Mouse (Mus musculus) CH12.LX (cell line): Measurements from ENCODE around the gene Prm3. TPM values are rescaled to one million over a fixed set of nuclear protein-coding genes. Genes with fewer than 3 reads are reported as not detected.

Experiments
- DNase-seq: peaks from one replicate; pipeline ENCODE4 v3.0.0-alpha.2; 2013; ENCODE audit errors: extremely low read depth
- H3K27ac ChIP-seq: 2 replicates; pipeline ENCODE4 v1.5.1; 2012; ENCODE audit warnings: low read depth, mild to moderate bottlenecking, control low read depth, moderate library complexity; ENCODE audit not compliant: insufficient read depth
- H3K27me3 ChIP-seq: replicated peaks from 2 replicates; pipeline ENCODE3; 2012; ENCODE audit warnings: inconsistent platforms
- H3K36me3 ChIP-seq, 2 experiments: replicated peaks in 1 of 2; 2 replicates each; pipeline versions ENCODE3 to v1.6.1; 2012; ENCODE audit warnings: inconsistent platforms in 1 of 2, low read length in 1 of 2, mild to moderate bottlenecking in 1 of 2, mixed read lengths in 1 of 2, moderate library complexity in 1 of 2; ENCODE audit not compliant: control insufficient read depth in 1 of 2, insufficient read depth in 1 of 2
- H3K4me1 ChIP-seq, 2 experiments: 2 replicates each; pipeline ENCODE4 v1.6.1; 2012; ENCODE audit warnings: inconsistent platforms in 1 of 2, moderate library complexity in 1 of 2; ENCODE audit not compliant: insufficient read depth in 2 of 2, control insufficient read depth in 1 of 2
- H3K4me2 ChIP-seq: 2 replicates; pipeline ENCODE4 v1.6.1; 2012; ENCODE audit warnings: low read depth, mild to moderate bottlenecking, control low read depth; ENCODE audit not compliant: poor library complexity, insufficient read depth, severe bottlenecking
- H3K4me3 ChIP-seq, 3 experiments: fragments of 150-350 bp in 1 of 3; sonication (generic) in 1 of 3; replicated peaks in 1 of 3; 2 replicates each; pipeline versions ENCODE3 to v1.5.1; 2011 to 2012; ENCODE audit warnings: low read depth in 2 of 3, low read length in 2 of 3, mild to moderate bottlenecking in 2 of 3, moderate library complexity in 2 of 3, control low read depth in 1 of 3, improper control_type of control experiment in 1 of 3, inconsistent platforms in 1 of 3, mixed read lengths in 1 of 3; ENCODE audit not compliant: poor library complexity in 1 of 3
- H3K79me2 ChIP-seq: replicated peaks from 2 replicates; pipeline ENCODE4 v1.6.1; 2012; ENCODE audit warnings: mild to moderate bottlenecking, moderate library complexity; ENCODE audit not compliant: control insufficient read depth, poor library complexity, insufficient read depth, severe bottlenecking; ENCODE audit errors: extremely low read depth
- H3K9ac ChIP-seq: 2 replicates; pipeline ENCODE4 v1.6.1; 2012; ENCODE audit warnings: low read depth, mild to moderate bottlenecking, control low read depth, moderate library complexity; ENCODE audit not compliant: insufficient read depth
- H3K9me3 ChIP-seq: replicated peaks from 2 replicates; pipeline ENCODE3; 2012; ENCODE audit warnings: low read length, inconsistent platforms, mixed read lengths
- BHLHE40 ChIP-seq: IDR thresholded peaks from 2 replicates; pipeline ENCODE4 v1.6.1; 2011; ENCODE audit warnings: mild to moderate bottlenecking, low read depth, low read length, improper control_type of control experiment
- CHD1 ChIP-seq: IDR thresholded peaks from 2 replicates; pipeline ENCODE4 v1.6.1; 2012; ENCODE audit warnings: low read depth, low read length, improper control_type of control experiment, inconsistent platforms
- CHD2 ChIP-seq: IDR thresholded peaks from 2 replicates; pipeline ENCODE4 v1.6.1; 2011; ENCODE audit warnings: low read length, improper control_type of control experiment
- CTCF ChIP-seq, 2 experiments: IDR thresholded peaks in 1 of 2; conservative IDR thresholded peaks in 1 of 2; 2 replicates each; pipeline ENCODE4 v1.5.1; 2011 to 2012; ENCODE audit warnings: low read depth in 2 of 2, low read length in 2 of 2, improper control_type of control experiment in 1 of 2, inconsistent platforms in 1 of 2, mild to moderate bottlenecking in 1 of 2, moderate library complexity in 1 of 2
- E2F4 ChIP-seq: IDR thresholded peaks from 2 replicates; pipeline ENCODE4 v1.6.1; 2011; ENCODE audit warnings: low read depth, low read length, improper control_type of control experiment; ENCODE audit not compliant: insufficient replicate concordance
- ELF1 ChIP-seq: IDR thresholded peaks from 2 replicates; pipeline ENCODE4 v1.6.1; 2014; ENCODE audit warnings: low read depth, mild to moderate bottlenecking, inconsistent platforms, low read length, improper control_type of control experiment
- EP300 ChIP-seq: IDR thresholded peaks from 2 replicates; pipeline ENCODE4 v1.6.1; 2011; ENCODE audit warnings: low read length, improper control_type of control experiment
- ETS1 ChIP-seq: conservative IDR thresholded peaks from 2 replicates; pipeline ENCODE4 v1.6.1; 2012; ENCODE audit warnings: low read depth, mild to moderate bottlenecking, inconsistent platforms, low read length, improper control_type of control experiment, moderate library complexity
- GABPA ChIP-seq: IDR thresholded peaks from 2 replicates; pipeline ENCODE4 v1.6.1; 2012; ENCODE audit warnings: low read depth, low read length, improper control_type of control experiment, inconsistent platforms; ENCODE audit not compliant: insufficient replicate concordance
- HCFC1 ChIP-seq: IDR thresholded peaks from 2 replicates; pipeline ENCODE4 v1.6.1; 2012; ENCODE audit warnings: low read depth, mild to moderate bottlenecking, inconsistent platforms, low read length, improper control_type of control experiment
- IRF4 ChIP-seq: IDR thresholded peaks from 2 replicates; pipeline ENCODE4 v1.6.1; 2014; ENCODE audit warnings: low read depth, mild to moderate bottlenecking, inconsistent platforms, low read length, improper control_type of control experiment
- JUN ChIP-seq: IDR thresholded peaks from 2 replicates; pipeline ENCODE4 v1.6.1; 2011; ENCODE audit warnings: low read depth, mild to moderate bottlenecking, low read length, improper control_type of control experiment, moderate library complexity; ENCODE audit not compliant: insufficient read depth
- JUND ChIP-seq: conservative IDR thresholded peaks from 2 replicates; pipeline ENCODE4 v1.6.1; 2011; ENCODE audit warnings: low read depth, low read length, improper control_type of control experiment
- KAT2A ChIP-seq: IDR thresholded peaks from 2 replicates; pipeline ENCODE4 v1.6.1; 2012; ENCODE audit warnings: low read length, improper control_type of control experiment, inconsistent platforms; ENCODE audit not compliant: insufficient replicate concordance
- MAFK ChIP-seq: IDR thresholded peaks from 2 replicates; pipeline ENCODE4 v1.6.1; 2011; ENCODE audit warnings: low read length, improper control_type of control experiment; ENCODE audit not compliant: insufficient replicate concordance
- MAX ChIP-seq: IDR thresholded peaks from 2 replicates; pipeline ENCODE4 v1.6.1; 2011; ENCODE audit warnings: low read length, improper control_type of control experiment
- MAZ ChIP-seq: IDR thresholded peaks from 2 replicates; pipeline ENCODE4 v1.6.1; 2012; ENCODE audit warnings: low read depth, mild to moderate bottlenecking, inconsistent platforms, low read length, improper control_type of control experiment, moderate library complexity
- MEF2A ChIP-seq: IDR thresholded peaks from 2 replicates; pipeline ENCODE4 v1.6.1; 2014; ENCODE audit warnings: low read depth, mild to moderate bottlenecking, inconsistent platforms, low read length, improper control_type of control experiment, borderline replicate concordance
- MXI1 ChIP-seq: IDR thresholded peaks from 2 replicates; pipeline ENCODE4 v1.6.1; 2011; ENCODE audit warnings: mild to moderate bottlenecking, low read depth, low read length, improper control_type of control experiment
- MYC ChIP-seq: IDR thresholded peaks from 2 replicates; pipeline ENCODE4 v1.6.1; 2011; ENCODE audit warnings: low read depth, mild to moderate bottlenecking, improper control_type of control experiment, low read length
- NELFE ChIP-seq: IDR thresholded peaks from 2 replicates; pipeline ENCODE4 v1.6.1; 2011; ENCODE audit warnings: low read depth, low read length, improper control_type of control experiment
- NRF1 ChIP-seq: IDR thresholded peaks from 2 replicates; pipeline ENCODE4 v1.6.1; 2014; ENCODE audit warnings: low read depth, mild to moderate bottlenecking, inconsistent platforms, low read length, improper control_type of control experiment, moderate library complexity
- PAX5 ChIP-seq: IDR thresholded peaks from 2 replicates; pipeline ENCODE4 v1.6.1; 2012; ENCODE audit warnings: low read length, inconsistent platforms, mixed read lengths
- POLR2A ChIP-seq: IDR thresholded peaks from 2 replicates; pipeline ENCODE4 v1.6.1; 2011; ENCODE audit warnings: low read depth, mild to moderate bottlenecking, improper control_type of control experiment, low read length
- POLR2AphosphoS2 ChIP-seq: IDR thresholded peaks from 2 replicates; pipeline ENCODE4 v1.6.1; 2011; ENCODE audit warnings: low read depth, low read length, improper control_type of control experiment
- RAD21 ChIP-seq: IDR thresholded peaks from 2 replicates; pipeline ENCODE4 v1.6.1; 2011; ENCODE audit warnings: low read depth, mild to moderate bottlenecking, low read length, improper control_type of control experiment, moderate library complexity
- RCOR1 ChIP-seq: conservative IDR thresholded peaks from 2 replicates; pipeline ENCODE4 v1.6.1; 2012; ENCODE audit warnings: low read depth, mild to moderate bottlenecking, inconsistent platforms, low read length, improper control_type of control experiment
- SIN3A ChIP-seq: IDR thresholded peaks from 2 replicates; pipeline ENCODE4 v1.6.1; 2012; ENCODE audit warnings: low read length, improper control_type of control experiment, inconsistent platforms
- SMC3 ChIP-seq: IDR thresholded peaks from 2 replicates; pipeline ENCODE4 v1.6.1; 2011; ENCODE audit warnings: low read depth, low read length, improper control_type of control experiment
- TBP ChIP-seq: conservative IDR thresholded peaks from 2 replicates; pipeline ENCODE4 v1.6.1; 2011; ENCODE audit warnings: low read depth, low read length, improper control_type of control experiment
- TCF12 ChIP-seq: IDR thresholded peaks from 2 replicates; pipeline ENCODE4 v1.6.1; 2014; ENCODE audit warnings: low read depth, mild to moderate bottlenecking, inconsistent platforms, low read length, improper control_type of control experiment
- UBTF ChIP-seq: IDR thresholded peaks from 2 replicates; pipeline ENCODE4 v1.6.1; 2012; ENCODE audit warnings: low read depth, mild to moderate bottlenecking, inconsistent platforms, low read length, improper control_type of control experiment, moderate library complexity
- USF1 ChIP-seq: IDR thresholded peaks from 2 replicates; pipeline ENCODE4 v1.6.1; 2014; ENCODE audit warnings: low read depth, mild to moderate bottlenecking, inconsistent platforms, low read length, improper control_type of control experiment
- USF2 ChIP-seq: conservative IDR thresholded peaks from 2 replicates; pipeline ENCODE4 v1.6.1; 2011; ENCODE audit warnings: low read depth, low read length, improper control_type of control experiment
- ZC3H11A ChIP-seq: IDR thresholded peaks from 2 replicates; pipeline ENCODE4 v1.6.1; 2012; ENCODE audit warnings: low read depth, mild to moderate bottlenecking, inconsistent platforms, low read length, improper control_type of control experiment
- ZKSCAN1 ChIP-seq: IDR thresholded peaks from 2 replicates; pipeline ENCODE4 v1.6.1; 2012; ENCODE audit warnings: low read depth, inconsistent platforms, low read length, improper control_type of control experiment, borderline replicate concordance
- ZMIZ1 ChIP-seq: IDR thresholded peaks from 2 replicates; pipeline ENCODE4 v1.6.1; 2012; ENCODE audit warnings: low read depth, mild to moderate bottlenecking, inconsistent platforms, low read length, improper control_type of control experiment
- ZNF384 ChIP-seq: IDR thresholded peaks from 2 replicates; pipeline ENCODE4 v1.6.1; 2012; ENCODE audit warnings: low read depth, low read length, improper control_type of control experiment, inconsistent platforms
- dilution Hi-C: fragments of 300-500 bp; cut with MboI; formaldehyde crosslinking; loops from 2 replicates; pipeline ENCODE4 v1.14.3; 2020; ENCODE audit warnings: low sequenced_read_pairs; ENCODE audit not compliant: extremely low pct_unique_long_range_greater_than_20kb, extremely low pct_ligation_motif_present
- in situ Hi-C: fragments of 300-500 bp; cut with MboI; formaldehyde crosslinking; loops from 3 replicates; pipeline ENCODE4 v1.14.3; 2019; ENCODE audit warnings: low sequenced_read_pairs, low pct_ligation_motif_present, low pct_unique_long_range_greater_than_20kb, mixed read lengths
- polyA plus RNA-seq: library from polyadenylated mRNA; unstranded; fragments of >175 nt; gene quantifications from 2 replicates; pipeline ENCODE4 v1.2.1, GENCODE M21; 2012; ENCODE audit warnings: low read depth; ENCODE audit not compliant: insufficient read length
- total RNA-seq, 2 experiments: library from RNA; depleted of rRNA; stranded (reverse); fragments of 300-350 nt in 1 of 2; fragments of >200 nt in 1 of 2; gene quantifications; 2 replicates each; pipeline ENCODE4 v1.2.3; 2012 to 2014

Gene Prm3
- total and polyA plus RNA-seq, 3 experiments = not detected

DNA sequence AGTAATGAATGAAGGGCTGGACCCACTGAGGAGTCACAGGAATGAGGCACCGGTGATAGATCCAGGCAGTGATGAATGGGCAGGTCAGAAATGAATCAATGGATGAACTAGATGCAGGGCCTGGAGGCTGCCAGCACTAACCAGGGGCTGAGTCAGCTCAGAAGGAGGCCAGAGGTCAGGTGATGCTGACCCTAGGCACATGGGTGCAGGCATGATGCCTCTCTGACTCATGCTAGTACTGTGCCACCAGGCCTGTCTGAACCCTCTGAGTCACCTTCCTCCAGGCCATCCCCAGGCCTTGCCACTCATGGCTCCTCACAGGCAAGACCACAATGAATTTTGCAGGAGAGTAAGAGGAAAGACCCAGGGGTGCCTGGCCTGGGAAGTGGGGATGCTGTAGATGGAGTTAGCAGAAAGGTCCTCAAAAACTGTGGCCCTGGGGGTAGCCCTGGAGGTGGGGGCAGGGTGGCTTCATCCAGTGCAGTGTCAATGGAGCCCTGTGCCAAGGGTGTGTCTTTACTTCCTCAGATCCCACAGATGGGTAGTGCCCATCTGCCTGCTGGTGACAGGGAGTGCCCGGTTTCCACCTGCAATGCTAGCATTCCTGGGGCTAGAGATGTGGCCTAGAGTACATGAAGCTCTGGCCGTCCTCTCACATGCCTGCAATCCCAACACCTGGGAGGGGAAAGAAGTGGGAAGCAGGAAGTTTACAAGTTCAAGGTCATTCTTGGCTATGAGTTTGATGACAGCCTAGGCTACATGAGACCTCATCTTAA is 36.0 kb downstream of the Prm3 start:
- Histone ChIP-seq H3K4me3 (no peak overlapping the region), H3K4me2 (no peak overlapping the region), H3K9me3 (no peaks in the 10 kb centered on the region), H3K79me2 (no peaks in the 10 kb centered on the region), H3K9ac (no peak overlapping the region), H3K4me1 (peaks cover 40 to 73% of the 10 kb centered on the region in 2 experiments), H3K36me3 (no peaks in the 10 kb centered on the region), H3K27ac (no peak overlapping the region)
- peak; percentile 35 for DNase-seq
- dilution Hi-C loops = no loop called here
- TF ChIP-seq IRF4 = peak; percentile 80
- TF ChIP-seq MAFK = peak; percentile 43; the same call in 1 of the 2 replicates
- TF ChIP-seq GABPA = no peak
- TF ChIP-seq NELFE = no peak
- no peak for TF ChIP-seq MAX
- no peak for TF ChIP-seq USF2
- TF ChIP-seq MEF2A = no peak
- no peak for TF ChIP-seq ZNF384
- no peak for TF ChIP-seq ZMIZ1
- TF ChIP-seq KAT2A = no peak
- no peak for TF ChIP-seq MXI1
- TF ChIP-seq ETS1 = peak; percentile 71
- TF ChIP-seq POLR2A = no peak
- TF ChIP-seq ZC3H11A = no peak
- TF ChIP-seq TBP = no peak
- TF ChIP-seq RAD21 = no peak
- peak; percentile 44; the same call in 1 of the 2 replicates for TF ChIP-seq USF1
- TF ChIP-seq ELF1 = no peak
- no peak for TF ChIP-seq RCOR1
- TF ChIP-seq JUND = no peak
- TF ChIP-seq BHLHE40 = peak; percentile 93
- TF ChIP-seq MYC = no peak
- no peak for TF ChIP-seq ZKSCAN1
- TF ChIP-seq UBTF = no peak
- TF ChIP-seq POLR2AphosphoS2 = no peak
- TF ChIP-seq EP300 = no peak
- TF ChIP-seq JUN = no peak
- no peak for TF ChIP-seq SIN3A
- TF ChIP-seq HCFC1 = no peak
- TF ChIP-seq CTCF (conservative IDR thresholded peaks at IDR 0.05 in 1 of 2, IDR thresholded peaks at IDR 0.05 in 1 of 2; ENCODE audit: low read depth in 2 of 2, low read length in 2 of 2) = no peak
- TF ChIP-seq SMC3 = no peak
- no peak for TF ChIP-seq MAZ
- TF ChIP-seq TCF12 = peak; percentile 37; the same call in 1 of the 2 replicates
- TF ChIP-seq NRF1 = no peak
- no peak for TF ChIP-seq PAX5
- no peak for TF ChIP-seq CHD2
- TF ChIP-seq E2F4 = no peak
- TF ChIP-seq CHD1 = no peak
- TF ChIP-seq, all 38 proteins: peak for 6
- in situ Hi-C loops = no loop called here
- H3K27me3 ChIP-seq = no peaks in the 10 kb centered on the region
